Mouse (Mus musculus): ENCODE measurements around the gene Tubb2a. TPM values are rescaled to one million over a fixed set of nuclear protein-coding genes. Genes with fewer than 3 reads are reported as not detected.

Tubb2a gene
- polyA plus RNA-seq, 1 experiment, result 28.7 TPM

DNA sequence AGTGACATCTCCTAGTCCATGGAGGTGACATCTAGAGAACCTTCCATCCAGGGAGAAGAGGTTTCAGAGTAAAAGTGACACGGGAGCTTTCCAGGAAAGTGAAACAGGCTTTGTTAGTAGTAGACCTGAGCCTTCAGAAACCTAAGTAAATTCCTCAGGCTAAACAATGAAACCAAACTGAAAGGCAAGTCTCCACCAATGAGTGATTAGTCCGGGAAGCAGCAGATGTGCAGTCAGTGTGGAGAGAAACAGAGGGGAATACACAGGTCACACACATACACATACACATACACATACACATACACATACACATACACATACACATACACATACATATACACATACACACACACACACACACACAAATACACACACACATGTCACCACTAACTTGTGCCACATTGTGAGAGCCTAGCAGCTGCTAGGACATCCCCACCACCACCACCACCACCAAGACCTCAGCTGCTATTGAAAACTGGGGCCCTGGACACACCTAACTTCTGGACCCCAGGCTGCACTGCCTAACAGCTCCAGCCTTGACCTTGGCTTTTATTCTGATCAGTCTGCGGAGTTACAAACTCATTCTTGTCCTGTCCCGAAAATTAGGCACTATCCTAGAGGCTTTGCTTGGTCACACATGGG lies 31.3 kb upstream of the Tubb2a start:
- Histone ChIP-seq H3K9me3 (replicated peaks; ENCODE audit: control insufficient read depth, insufficient read depth, low read length, poor library complexity, severe bottlenecking) (no peaks in the 10 kb centered on the region), H3K4me1 (ENCODE audit: control insufficient read depth, insufficient read depth, low read length) (peaks cover 5% of the 10 kb centered on the region), H3K27me3 (ENCODE audit: control insufficient read depth, insufficient read depth, low read length, poor library complexity, severe bottlenecking) (no peaks in the 10 kb centered on the region), H3K36me3 (ENCODE audit: control insufficient read depth, insufficient read depth, low read length, poor library complexity, severe bottlenecking) (no peaks in the 10 kb centered on the region), H3K9ac (ENCODE audit: low read depth, poor library complexity, severe bottlenecking) (no peak overlapping the region), H3K27ac (ENCODE audit: insufficient read depth, low read length) (peak overlapping the region; percentile 81), H3K4me3 (ENCODE audit: low read depth, low read length) (no peak overlapping the region)
- no peak for TF ChIP-seq CTCF (IDR thresholded peaks at IDR 0.05; ENCODE audit: low read depth, low read length)
- no peak for TF ChIP-seq EP300 (IDR thresholded peaks at IDR 0.05; ENCODE audit: insufficient read depth, low read depth, low read length)
- no peak for TF ChIP-seq POLR2A (IDR thresholded peaks at IDR 0.05; ENCODE audit: insufficient read depth, low read length)

DNA sequence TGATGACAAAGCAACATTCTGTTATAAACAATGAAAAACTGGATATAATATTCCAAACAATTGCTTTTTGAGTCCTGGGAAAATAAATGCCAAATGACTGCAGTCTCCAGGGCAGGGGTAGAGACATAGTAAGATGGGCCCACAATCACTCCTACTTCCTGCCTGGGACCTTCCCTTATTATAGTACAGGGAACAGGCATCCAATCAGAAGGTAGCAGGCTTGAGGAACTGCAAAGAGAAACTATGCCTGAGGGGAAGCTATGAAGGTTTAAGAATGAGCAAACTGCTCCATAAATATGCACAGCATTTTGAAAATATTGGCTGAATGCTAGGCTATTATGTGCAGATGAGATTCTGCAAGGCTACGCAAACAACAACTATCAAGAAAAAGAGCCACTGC lies 29.2 kb upstream of the Tubb2a start:
- no peak overlapping the region for H3K9ac ChIP-seq (ENCODE audit: low read depth, poor library complexity, severe bottlenecking)
- H3K27me3 ChIP-seq (ENCODE audit: control insufficient read depth, insufficient read depth, low read length, poor library complexity, severe bottlenecking), result no peaks in the 10 kb centered on the region
- no peak overlapping the region for H3K27ac ChIP-seq (ENCODE audit: insufficient read depth, low read length)
- no peaks in the 10 kb centered on the region for H3K36me3 ChIP-seq (ENCODE audit: control insufficient read depth, insufficient read depth, low read length, poor library complexity, severe bottlenecking)
- H3K9me3 ChIP-seq (replicated peaks; ENCODE audit: control insufficient read depth, insufficient read depth, low read length, poor library complexity, severe bottlenecking), result no peaks in the 10 kb centered on the region
- peaks cover 5% of the 10 kb centered on the region for H3K4me1 ChIP-seq (ENCODE audit: control insufficient read depth, insufficient read depth, low read length)
- H3K4me3 ChIP-seq (ENCODE audit: low read depth, low read length), result no peak overlapping the region
- TF ChIP-seq POLR2A (IDR thresholded peaks at IDR 0.05; ENCODE audit: insufficient read depth, low read length) (no peak), EP300 (IDR thresholded peaks at IDR 0.05; ENCODE audit: insufficient read depth, low read depth, low read length) (no peak), CTCF (IDR thresholded peaks at IDR 0.05; ENCODE audit: low read depth, low read length) (no peak)

DNA sequence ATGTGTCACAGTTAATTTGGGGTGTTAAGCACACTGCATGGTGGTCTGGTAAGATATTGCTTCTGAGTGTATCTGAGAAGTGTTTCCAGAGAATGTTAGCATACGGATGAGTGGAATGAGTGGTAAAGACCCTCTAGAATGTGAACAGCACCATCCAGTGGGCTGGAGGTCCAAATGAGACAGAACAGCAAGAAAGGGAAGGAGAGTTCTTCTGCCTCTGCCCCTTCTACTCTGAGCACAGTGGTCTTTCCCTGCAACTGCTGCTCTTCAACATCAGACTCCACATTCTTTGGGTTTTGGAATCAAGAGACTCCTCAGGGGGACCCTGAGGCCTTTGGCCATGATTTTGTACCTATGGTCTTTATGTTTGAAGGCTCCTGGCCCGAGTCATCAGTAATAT lies 28.4 kb upstream of the Tubb2a start:
- Histone ChIP-seq H3K4me1 (ENCODE audit: control insufficient read depth, insufficient read depth, low read length) (peaks cover 5% of the 10 kb centered on the region), H3K27ac (ENCODE audit: insufficient read depth, low read length) (no peak overlapping the region), H3K36me3 (ENCODE audit: control insufficient read depth, insufficient read depth, low read length, poor library complexity, severe bottlenecking) (no peaks in the 10 kb centered on the region), H3K4me3 (ENCODE audit: low read depth, low read length) (no peak overlapping the region), H3K27me3 (ENCODE audit: control insufficient read depth, insufficient read depth, low read length, poor library complexity, severe bottlenecking) (no peaks in the 10 kb centered on the region), H3K9me3 (replicated peaks; ENCODE audit: control insufficient read depth, insufficient read depth, low read length, poor library complexity, severe bottlenecking) (no peaks in the 10 kb centered on the region), H3K9ac (ENCODE audit: low read depth, poor library complexity, severe bottlenecking) (no peak overlapping the region)
- TF ChIP-seq EP300 (IDR thresholded peaks at IDR 0.05; ENCODE audit: insufficient read depth, low read depth, low read length) (no peak), POLR2A (IDR thresholded peaks at IDR 0.05; ENCODE audit: insufficient read depth, low read length) (no peak), CTCF (IDR thresholded peaks at IDR 0.05; ENCODE audit: low read depth, low read length) (no peak)

DNA sequence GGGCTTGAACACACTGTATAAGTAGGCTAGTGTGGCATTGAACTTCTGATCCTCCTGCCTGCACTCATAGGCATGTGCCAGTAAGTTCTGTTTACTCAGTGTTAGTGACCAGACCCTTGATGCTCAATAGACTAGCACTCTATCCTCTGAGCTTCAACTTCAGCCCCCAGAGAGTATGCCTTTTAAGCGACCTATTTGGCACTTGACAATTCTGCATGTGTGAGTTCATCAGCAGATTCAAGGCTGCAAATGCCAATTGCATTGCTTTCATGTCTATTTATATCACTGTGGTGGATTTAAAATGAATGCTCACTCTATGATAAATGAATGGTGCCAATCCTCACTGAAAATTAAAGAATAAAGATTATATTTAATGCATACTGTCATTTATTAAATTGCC lies 27.6 kb upstream of the Tubb2a start:
- Histone ChIP-seq H3K27me3 (ENCODE audit: control insufficient read depth, insufficient read depth, low read length, poor library complexity, severe bottlenecking) (no peaks in the 10 kb centered on the region), H3K9me3 (replicated peaks; ENCODE audit: control insufficient read depth, insufficient read depth, low read length, poor library complexity, severe bottlenecking) (no peaks in the 10 kb centered on the region), H3K4me1 (ENCODE audit: control insufficient read depth, insufficient read depth, low read length) (no peaks in the 10 kb centered on the region), H3K36me3 (ENCODE audit: control insufficient read depth, insufficient read depth, low read length, poor library complexity, severe bottlenecking) (no peaks in the 10 kb centered on the region), H3K4me3 (ENCODE audit: low read depth, low read length) (no peak overlapping the region), H3K9ac (ENCODE audit: low read depth, poor library complexity, severe bottlenecking) (no peak overlapping the region), H3K27ac (ENCODE audit: insufficient read depth, low read length) (no peak overlapping the region)
- TF ChIP-seq CTCF (IDR thresholded peaks at IDR 0.05; ENCODE audit: low read depth, low read length) (no peak), POLR2A (IDR thresholded peaks at IDR 0.05; ENCODE audit: insufficient read depth, low read length) (no peak), EP300 (IDR thresholded peaks at IDR 0.05; ENCODE audit: insufficient read depth, low read depth, low read length) (no peak)

DNA sequence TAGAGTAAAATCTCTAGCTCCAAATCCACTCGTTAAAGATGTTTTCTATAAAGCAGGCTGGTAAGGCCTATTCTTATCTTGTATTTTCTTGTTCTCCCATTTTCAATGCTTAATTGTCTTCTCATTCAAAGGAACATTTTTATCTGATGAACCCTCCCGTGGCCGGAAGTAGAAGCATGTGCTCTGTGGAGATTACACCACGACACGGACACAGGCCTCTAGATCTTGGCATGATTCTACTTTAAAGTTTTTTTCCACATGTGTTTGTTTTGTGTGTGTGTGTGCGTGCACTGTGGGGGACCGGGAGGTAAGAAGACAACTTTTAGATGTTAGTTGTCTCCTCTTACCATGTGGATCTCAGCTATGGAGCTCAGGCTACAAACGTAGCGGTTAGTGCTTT lies 24.1 kb upstream of the Tubb2a start:
- Histone ChIP-seq H3K9ac (ENCODE audit: low read depth, poor library complexity, severe bottlenecking) (no peak overlapping the region), H3K27ac (ENCODE audit: insufficient read depth, low read length) (no peak overlapping the region), H3K9me3 (replicated peaks; ENCODE audit: control insufficient read depth, insufficient read depth, low read length, poor library complexity, severe bottlenecking) (no peaks in the 10 kb centered on the region), H3K27me3 (ENCODE audit: control insufficient read depth, insufficient read depth, low read length, poor library complexity, severe bottlenecking) (no peaks in the 10 kb centered on the region), H3K36me3 (ENCODE audit: control insufficient read depth, insufficient read depth, low read length, poor library complexity, severe bottlenecking) (no peaks in the 10 kb centered on the region), H3K4me1 (ENCODE audit: control insufficient read depth, insufficient read depth, low read length) (no peaks in the 10 kb centered on the region), H3K4me3 (ENCODE audit: low read depth, low read length) (no peak overlapping the region)
- TF ChIP-seq CTCF (IDR thresholded peaks at IDR 0.05; ENCODE audit: low read depth, low read length) (no peak), POLR2A (IDR thresholded peaks at IDR 0.05; ENCODE audit: insufficient read depth, low read length) (no peak), EP300 (IDR thresholded peaks at IDR 0.05; ENCODE audit: insufficient read depth, low read depth, low read length) (no peak)

DNA sequence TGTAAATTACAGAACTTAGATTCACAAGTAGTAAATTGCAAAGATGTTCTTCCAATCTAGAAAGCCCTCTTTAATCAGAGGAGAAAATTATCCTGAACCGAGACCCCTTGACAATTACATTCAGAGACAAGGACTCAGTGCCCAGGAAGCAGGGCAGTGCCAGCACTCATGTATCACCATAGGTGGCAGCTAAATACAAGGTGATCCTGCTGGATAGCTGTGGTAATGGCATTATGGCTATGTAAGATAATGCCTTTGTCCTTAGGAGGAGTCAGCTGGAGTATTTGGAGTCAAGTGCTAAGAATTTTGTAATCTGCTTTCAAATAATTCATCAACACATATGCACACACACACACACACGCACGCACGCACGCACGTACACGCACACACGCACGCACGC lies 23.4 kb upstream of the Tubb2a start:
- Histone ChIP-seq H3K9ac (ENCODE audit: low read depth, poor library complexity, severe bottlenecking) (no peak overlapping the region), H3K4me1 (ENCODE audit: control insufficient read depth, insufficient read depth, low read length) (no peaks in the 10 kb centered on the region), H3K4me3 (ENCODE audit: low read depth, low read length) (no peak overlapping the region), H3K27ac (ENCODE audit: insufficient read depth, low read length) (no peak overlapping the region), H3K27me3 (ENCODE audit: control insufficient read depth, insufficient read depth, low read length, poor library complexity, severe bottlenecking) (no peaks in the 10 kb centered on the region), H3K36me3 (ENCODE audit: control insufficient read depth, insufficient read depth, low read length, poor library complexity, severe bottlenecking) (no peaks in the 10 kb centered on the region), H3K9me3 (replicated peaks; ENCODE audit: control insufficient read depth, insufficient read depth, low read length, poor library complexity, severe bottlenecking) (no peaks in the 10 kb centered on the region)
- no peak for TF ChIP-seq CTCF (IDR thresholded peaks at IDR 0.05; ENCODE audit: low read depth, low read length)
- no peak for TF ChIP-seq EP300 (IDR thresholded peaks at IDR 0.05; ENCODE audit: insufficient read depth, low read depth, low read length)
- TF ChIP-seq POLR2A (IDR thresholded peaks at IDR 0.05; ENCODE audit: insufficient read depth, low read length), result no peak
